Mouse (Mus musculus) neural tube, embryonic 12.5 days (tissue): ENCODE data around the gene Klhl32. TPM values are rescaled to one million over a fixed set of nuclear protein-coding genes. Genes with fewer than 3 reads are reported as not detected.

Source experiments
- ATAC-seq: fragments of 200-750 bp; cut with Nextera tagmentation; 2 replicates; pipeline ENCODE4 v1.8.0; 2017; ENCODE audit warnings: low read depth, mild to moderate bottlenecking, moderate TSS enrichment, moderate library complexity; ENCODE audit not compliant: low FRiP score
- H3K27ac ChIP-seq: fragments of 300-500 bp; sonication (generic); 2 replicates; pipeline ENCODE4 v1.5.1; 2016
- H3K27me3 ChIP-seq: fragments of 300-500 bp; sonication (generic); replicated peaks from 2 replicates; pipeline ENCODE4 v1.6.1; 2016; ENCODE audit warnings: mild to moderate bottlenecking
- H3K36me3 ChIP-seq: fragments of 300-500 bp; sonication (generic); 2 replicates; pipeline ENCODE4 v1.6.1; 2016; ENCODE audit warnings: mild to moderate bottlenecking
- H3K4me1 ChIP-seq: fragments of 300-500 bp; sonication (generic); 2 replicates; pipeline ENCODE4 v1.6.1; 2016
- H3K4me2 ChIP-seq: fragments of 300-500 bp; sonication (generic); replicated peaks from 2 replicates; pipeline ENCODE4 v1.6.1; 2016; ENCODE audit warnings: mild to moderate bottlenecking
- H3K4me3 ChIP-seq: fragments of 300-500 bp; sonication (generic); 2 replicates; pipeline ENCODE4 v1.5.1; 2016
- H3K9ac ChIP-seq: fragments of 300-500 bp; sonication (generic); 2 replicates; pipeline ENCODE4 v1.6.1; 2016; ENCODE audit warnings: mild to moderate bottlenecking
- H3K9me3 ChIP-seq: fragments of 300-500 bp; sonication (generic); 2 replicates; pipeline ENCODE4 v1.6.1; 2016; ENCODE audit warnings: mild to moderate bottlenecking
- WGBS: fragments of 180-500 bp; shearing (Covaris S2); methylation state at CpG from one replicate; pipeline ENCODE4 v1.1.7; 2016; 5-methylcytosine and 5-hydroxymethylcytosine counted together
- polyA plus RNA-seq: library from polyadenylated mRNA; unstranded; fragments of >200 nt; fragmentation: Nextera tagmentation; extraction: Ambion mirVana; gene quantifications from 2 replicates; pipeline ENCODE4 v1.2.1, GENCODE M21; 2016

Klhl32 gene
- polyA plus RNA-seq, 1 experiment from 2014 or later: 15.7 TPM

GRCm38 (mm10) chr4:24625951-24626584 lies 224.9 kb downstream of the Klhl32 start:
- Histone ChIP-seq H3K4me1 (no peaks in the 10 kb centered on the region), H3K36me3 (no peaks in the 10 kb centered on the region), H3K4me2 (no peak overlapping the region), H3K27me3 (no peaks in the 10 kb centered on the region), H3K4me3 (no peak overlapping the region), H3K9me3 (no peaks in the 10 kb centered on the region), H3K9ac (no peak overlapping the region), H3K27ac (no peak overlapping the region)
- no peak for ATAC-seq
- 86% methylated on average over 13 of the region's 13 CpGs for WGBS

GRCm38 (mm10) chr4:24621422-24622187 lies 229.3 kb downstream of the Klhl32 start:
- Histone ChIP-seq H3K4me2 (no peak overlapping the region), H3K4me1 (no peaks in the 10 kb centered on the region), H3K36me3 (no peaks in the 10 kb centered on the region), H3K9me3 (no peaks in the 10 kb centered on the region), H3K9ac (no peak overlapping the region), H3K27me3 (no peaks in the 10 kb centered on the region), H3K27ac (no peak overlapping the region), H3K4me3 (no peak overlapping the region)
- ATAC-seq: no peak
- 86% methylated on average over 9 of the region's 9 CpGs for WGBS

GRCm38 (mm10) chr4:24620440-24620839 lies 230.5 kb downstream of the Klhl32 start:
- Histone ChIP-seq H3K4me2 (no peak overlapping the region), H3K27me3 (no peaks in the 10 kb centered on the region), H3K4me1 (no peaks in the 10 kb centered on the region), H3K4me3 (no peak overlapping the region), H3K27ac (no peak overlapping the region), H3K9ac (no peak overlapping the region), H3K9me3 (no peaks in the 10 kb centered on the region), H3K36me3 (no peaks in the 10 kb centered on the region)
- no peak for ATAC-seq
- 88% methylated on average over 5 of the region's 5 CpGs for whole genome bisulfite sequencing

- no peak overlapping the region for H3K4me3 ChIP-seq
- no peak overlapping the region for H3K27ac ChIP-seq
- H3K27me3 ChIP-seq: no peaks in the 10 kb centered on the region
- WGBS: 85% methylated on average over 6 of the region's 6 CpGs
- H3K4me2 ChIP-seq: no peak overlapping the region
- H3K9me3 ChIP-seq: no peaks in the 10 kb centered on the region
- no peaks in the 10 kb centered on the region for H3K36me3 ChIP-seq
- ATAC-seq: no peak
- no peaks in the 10 kb centered on the region for H3K4me1 ChIP-seq
- no peak overlapping the region for H3K9ac ChIP-seq
Observed at GRCm38 (mm10) chr4:24620005-24620404, 230.9 kb downstream of the Klhl32 start.

- Histone ChIP-seq H3K4me2 (no peak overlapping the region), H3K9ac (no peak overlapping the region), H3K4me3 (no peak overlapping the region), H3K27me3 (no peaks in the 10 kb centered on the region), H3K36me3 (no peaks in the 10 kb centered on the region), H3K9me3 (no peaks in the 10 kb centered on the region), H3K27ac (no peak overlapping the region), H3K4me1 (no peaks in the 10 kb centered on the region)
- no peak for ATAC-seq
- 97% methylated on average over 2 of the region's 2 CpGs for WGBS
Observed at GRCm38 (mm10) chr4:24609564-24609963, 241.4 kb downstream of the Klhl32 start.

GRCm38 (mm10) chr4:24609085-24609484 lies 241.8 kb downstream of the Klhl32 start:
- Histone ChIP-seq H3K36me3 (no peaks in the 10 kb centered on the region), H3K4me2 (no peak overlapping the region), H3K4me1 (no peaks in the 10 kb centered on the region), H3K9ac (no peak overlapping the region), H3K9me3 (no peaks in the 10 kb centered on the region), H3K4me3 (no peak overlapping the region), H3K27me3 (no peaks in the 10 kb centered on the region), H3K27ac (no peak overlapping the region)
- ATAC-seq: no peak
- 79% methylated on average over 3 of the region's 3 CpGs for WGBS

- Histone ChIP-seq H3K27ac (no peak overlapping the region), H3K4me1 (no peaks in the 10 kb centered on the region), H3K4me2 (no peak overlapping the region), H3K9ac (no peak overlapping the region), H3K36me3 (0 out of 2 replicates have a peak, but pooled peaks cover 3% of the 10 kb centered on the region), H3K4me3 (no peak overlapping the region), H3K9me3 (no peaks in the 10 kb centered on the region), H3K27me3 (no peaks in the 10 kb centered on the region)
- 90% methylated on average over 6 of the region's 6 CpGs for WGBS
- ATAC-seq: no peak
Observed at GRCm38 (mm10) chr4:24601711-24602110, 249.2 kb downstream of the Klhl32 start.

GRCm38 (mm10) chr4:24598637-24599036 lies 252.3 kb downstream of the Klhl32 start:
- Histone ChIP-seq H3K27me3 (no peaks in the 10 kb centered on the region), H3K36me3 (0 out of 2 replicates have a peak, but pooled peaks cover 3% of the 10 kb centered on the region), H3K4me3 (no peak overlapping the region), H3K27ac (no peak overlapping the region), H3K4me2 (no peak overlapping the region), H3K4me1 (no peaks in the 10 kb centered on the region), H3K9ac (no peak overlapping the region), H3K9me3 (no peaks in the 10 kb centered on the region)
- WGBS: 90% methylated on average over 1 of the region's 1 CpGs
- ATAC-seq: no peak

- no peak overlapping the region for H3K4me2 ChIP-seq
- no peak for ATAC-seq
Observed at GRCm38 (mm10) chr4:24596942-24597611, 253.8 kb downstream of the Klhl32 start.

GRCm38 (mm10) chr4:24594824-24595223 lies 256.1 kb downstream of the Klhl32 start:
- Histone ChIP-seq H3K9ac (no peak overlapping the region), H3K4me3 (no peak overlapping the region), H3K36me3 (no peaks in the 10 kb centered on the region), H3K4me2 (no peak overlapping the region), H3K27ac (no peak overlapping the region), H3K4me1 (no peaks in the 10 kb centered on the region), H3K27me3 (no peaks in the 10 kb centered on the region), H3K9me3 (no peaks in the 10 kb centered on the region)
- ATAC-seq: no peak

More at GRCm38 (mm10) chr4:24596942-24597611, 253.8 kb downstream of the Klhl32 start:
- Histone ChIP-seq H3K27me3 (no peaks in the 10 kb centered on the region), H3K4me1 (no peaks in the 10 kb centered on the region), H3K9me3 (no peaks in the 10 kb centered on the region), H3K9ac (no peak overlapping the region), H3K36me3 (0 out of 2 replicates have a peak, but pooled peaks cover 3% of the 10 kb centered on the region), H3K4me3 (no peak overlapping the region), H3K27ac (no peak overlapping the region)
- 92% methylated on average over 6 of the region's 6 CpGs for WGBS

- no peak overlapping the region for H3K9ac ChIP-seq
- H3K36me3 ChIP-seq: 0 out of 2 replicates have a peak, but pooled peaks cover 3% of the 10 kb centered on the region
- H3K4me2 ChIP-seq: no peak overlapping the region
- H3K27me3 ChIP-seq: no peaks in the 10 kb centered on the region
- H3K4me3 ChIP-seq: no peak overlapping the region
- 89% methylated on average over 3 of the region's 3 CpGs for WGBS
- H3K27ac ChIP-seq: no peak overlapping the region
- no peaks in the 10 kb centered on the region for H3K4me1 ChIP-seq
- H3K9me3 ChIP-seq: no peaks in the 10 kb centered on the region
- ATAC-seq: no peak
Observed at GRCm38 (mm10) chr4:24583997-24584396, 266.9 kb downstream of the Klhl32 start.

GRCm38 (mm10) chr4:24582295-24582694 lies 268.6 kb downstream of the Klhl32 start:
- no peak for ATAC-seq
- Histone ChIP-seq H3K27me3 (no peaks in the 10 kb centered on the region), H3K27ac (no peak overlapping the region), H3K4me1 (no peaks in the 10 kb centered on the region), H3K36me3 (no peaks in the 10 kb centered on the region), H3K9ac (no peak overlapping the region), H3K9me3 (no peaks in the 10 kb centered on the region), H3K4me2 (no peak overlapping the region), H3K4me3 (no peak overlapping the region)
- 79% methylated on average over 1 of the region's 1 CpGs for WGBS
